Mouse (Mus musculus) midbrain, embryonic 11.5 days (tissue): ENCODE results near the gene Fbxw13. TPM values are rescaled to one million over a fixed set of nuclear protein-coding genes. Genes with fewer than 3 reads are reported as not detected.
"Not testable (repeated sequence)": the region's sequence is repeated elsewhere in the genome, so short reads cannot be mapped to it uniquely, and the experiment has no call there.

Experiments
- ATAC-seq: fragments of 200-750 bp; cut with Nextera tagmentation; 2 replicates; pipeline ENCODE4 v1.8.0; 2017; ENCODE audit warnings: moderate TSS enrichment, moderate library complexity; ENCODE audit not compliant: low FRiP score
- DNase-seq: peaks from one replicate; pipeline ENCODE4 v3.0.0; 2015; ENCODE audit warnings: low spot score; ENCODE audit errors: missing footprints
- H3K27ac ChIP-seq: fragments of 300-500 bp; sonication (generic); 2 replicates; pipeline ENCODE4 v1.5.1; 2014; ENCODE audit warnings: low read depth, low read length
- H3K27me3 ChIP-seq: fragments of 300-500 bp; sonication (generic); 2 replicates; pipeline ENCODE4 v1.6.1; 2014; ENCODE audit warnings: mild to moderate bottlenecking, low read length, moderate library complexity, mixed read lengths; ENCODE audit not compliant: control insufficient read depth, insufficient read depth
- H3K36me3 ChIP-seq: fragments of 300-500 bp; sonication (generic); 2 replicates; pipeline ENCODE4 v1.6.1; 2014; ENCODE audit warnings: mild to moderate bottlenecking, low read length, moderate library complexity, mixed read lengths; ENCODE audit not compliant: control insufficient read depth, insufficient read depth
- H3K4me1 ChIP-seq: fragments of 300-500 bp; sonication (generic); 2 replicates; pipeline ENCODE4 v1.6.1; 2014; ENCODE audit warnings: low read length; ENCODE audit not compliant: control insufficient read depth, insufficient read depth
- H3K4me2 ChIP-seq: fragments of 300-500 bp; sonication (generic); 2 replicates; pipeline ENCODE4 v1.6.1; 2014; ENCODE audit warnings: mild to moderate bottlenecking, moderate library complexity
- H3K4me3 ChIP-seq: fragments of 300-500 bp; sonication (generic); 2 replicates; pipeline ENCODE4 v1.5.1; 2014; ENCODE audit warnings: low read depth, low read length
- H3K9ac ChIP-seq: fragments of 300-500 bp; sonication (generic); 2 replicates; pipeline ENCODE4 v1.6.1; 2014; ENCODE audit warnings: low read length
- H3K9me3 ChIP-seq: fragments of 300-500 bp; sonication (generic); 2 replicates; pipeline ENCODE4 v1.6.1; 2016; ENCODE audit warnings: low read length; ENCODE audit not compliant: control insufficient read depth
- WGBS: fragments of 180-500 bp; shearing (Covaris S2); extraction: QIAGEN DNeasy Blood & Tissue Kit; methylation state at CpG from one replicate; pipeline ENCODE4 v1.1.7; 2014; 5-methylcytosine and 5-hydroxymethylcytosine counted together
- polyA plus RNA-seq: library from polyadenylated mRNA; unstranded; fragments of >200 nt; fragmentation: Nextera tagmentation; extraction: Ambion mirVana; gene quantifications from 2 replicates; pipeline ENCODE4 v1.2.1, GENCODE M21; 2014

Gene Fbxw13
- polyA plus RNA-seq, 1 experiment from 2014 or later = not detected

- not testable (repeated sequence) for ATAC-seq, H3K36me3 ChIP-seq, DNase-seq, H3K27me3 ChIP-seq, H3K9me3 ChIP-seq, H3K27ac ChIP-seq, H3K4me2 ChIP-seq, H3K9ac ChIP-seq, H3K4me1 ChIP-seq, H3K4me3 ChIP-seq
- 69% methylated on average over 4 of the region's 4 CpGs for WGBS
These were observed 55.4 kb downstream of the Fbxw13 start for GRCm38 (mm10) chr9:109140414-109140813.

DNA sequence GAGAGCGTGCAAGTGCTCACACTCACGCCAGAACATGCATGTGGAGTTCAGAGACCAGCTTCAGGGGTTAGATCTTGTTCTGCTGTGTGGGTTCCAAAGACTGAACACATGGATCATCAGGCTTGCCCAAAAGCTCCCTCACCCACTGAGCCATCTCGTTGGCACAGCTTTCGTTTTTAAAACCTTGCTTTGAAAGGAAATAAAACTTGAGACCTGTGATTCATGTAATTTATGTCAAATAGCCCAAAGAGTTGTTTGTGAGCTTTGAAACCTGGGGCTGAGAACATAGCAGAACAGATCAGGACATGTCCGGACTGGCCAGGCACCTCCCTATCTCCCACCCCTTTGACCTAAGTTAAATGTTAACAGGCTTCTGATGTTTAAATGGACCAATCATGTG is 65.7 kb downstream of the Fbxw13 start:
- H3K9ac ChIP-seq = no peak overlapping the region
- 91% methylated on average over 5 of the region's 5 CpGs for WGBS
- no peak overlapping the region for H3K4me3 ChIP-seq
- H3K27me3 ChIP-seq = no peaks in the 10 kb centered on the region
- no peak overlapping the region for H3K27ac ChIP-seq
- H3K9me3 ChIP-seq = no peaks in the 10 kb centered on the region
- H3K4me1 ChIP-seq = no peaks in the 10 kb centered on the region
- ATAC-seq (no peak), DNase-seq (peak; percentile 69)
- no peaks in the 10 kb centered on the region for H3K36me3 ChIP-seq
- H3K4me2 ChIP-seq = no peak overlapping the region

Other genes starting within 250 kb of the Fbxw13 start
- 1.1 and 2.2 TPM in 2 replicates for gene Col7a1, start 242.4 kb downstream of the Fbxw13 start, polyA plus RNA-seq
- 0.15 TPM in 1 of 2 replicates, not detected in the other for gene Ucn2, start 210.0 kb downstream of the Fbxw13 start, polyA plus RNA-seq
- 7.7 and 10.5 TPM in 2 replicates for gene Pfkfb4, start 204.2 kb downstream of the Fbxw13 start, polyA plus RNA-seq
- gene Shisa5, start 157.4 kb downstream of the Fbxw13 start, polyA plus RNA-seq = 27.1 and 29.9 TPM in 2 replicates
- 7.1 and 7.3 TPM in 2 replicates for gene Trex1, start 136.2 kb downstream of the Fbxw13 start, polyA plus RNA-seq
- gene Atrip, start 121.9 kb downstream of the Fbxw13 start, polyA plus RNA-seq = 21.7 and 25.0 TPM in 2 replicates
- gene Ccdc51, start 113.5 kb downstream of the Fbxw13 start, polyA plus RNA-seq = 11.4 and 14.2 TPM in 2 replicates
- gene Tma7, start 113.4 kb downstream of the Fbxw13 start, polyA plus RNA-seq = 819 and 852 TPM in 2 replicates
- 17.1 and 17.7 TPM in 2 replicates for gene Plxnb1, start 100.6 kb downstream of the Fbxw13 start, polyA plus RNA-seq
- not detected in 2 replicates for gene Fbxw21, start 33.9 kb downstream of the Fbxw13 start, polyA plus RNA-seq
- gene Fbxw20, start 38.8 kb upstream of the Fbxw13 start, polyA plus RNA-seq = not detected in 2 replicates
- not detected in 2 replicates for gene Fbxw14, start 91.7 kb upstream of the Fbxw13 start, polyA plus RNA-seq
- not detected in 2 replicates for gene Fbxw28, start 143.7 kb upstream of the Fbxw13 start, polyA plus RNA-seq
- gene Fbxw22, start 208.3 kb upstream of the Fbxw13 start, polyA plus RNA-seq = not detected in 2 replicates